In genomic region chr3:21936616-21937015, GRCm38 (mm10) we compare ENCODE assay signal across 8 mouse cellular contexts.
DNase-seq lines count a peak whose midpoint lies in the region; ATAC-seq and TF ChIP-seq lines count a peak whose summit lies in the region.

No protein-coding gene starts in this region.

- peak; percentile 1; the same call in 1 of the 2 replicates for ATAC-seq in kidney, postnatal 0 days (replicated peaks; ENCODE audit: low FRiP score, low read depth)
- peak; percentile 14 for ATAC-seq in forebrain, embryonic 15.5 days (replicated peaks)
- peak; percentile 19 for ATAC-seq in liver, embryonic 11.5 days (replicated peaks; ENCODE audit: low FRiP score)
- no peak; the same call in 1 of the 2 replicates for ATAC-seq in stomach, embryonic 14.5 days (ENCODE audit: insufficient number of reproducible peaks, insufficient read depth, low FRiP score, low read depth)

- 31% methylated on average over 8 of the region's 8 CpGs for WGBS in kidney, postnatal 0 days
- 13% methylated on average over 8 of the region's 8 CpGs for WGBS in forebrain, embryonic 15.5 days
- 26% methylated on average over 8 of the region's 8 CpGs for WGBS in liver, embryonic 11.5 days
- WGBS in stomach, embryonic 14.5 days = 20% methylated on average over 8 of the region's 8 CpGs

- H3K4me1 ChIP-seq in kidney, postnatal 0 days (replicated peaks; ENCODE audit: insufficient read depth, low read length) = peaks cover 16% of the 10 kb centered on the region
- peaks cover 11% of the 10 kb centered on the region; the same call in 1 of the 2 replicates for H3K4me1 ChIP-seq in cortical plate, adult 2 months (ENCODE audit: control insufficient read depth, insufficient read depth, low read length)
- peaks cover 43% of the 10 kb centered on the region for H3K4me1 ChIP-seq in forebrain, embryonic 15.5 days
- H3K4me1 ChIP-seq in liver, embryonic 11.5 days (replicated peaks; ENCODE audit: control insufficient read depth, insufficient read depth, low read length) = peaks cover 14% of the 10 kb centered on the region
- H3K4me1 ChIP-seq in stomach, embryonic 14.5 days (ENCODE audit: control insufficient read depth, insufficient read depth, low read length) = peaks cover 31% of the 10 kb centered on the region

- H3K4me3 ChIP-seq in kidney, postnatal 0 days (replicated peaks; ENCODE audit: low read depth, low read length) = no peak overlapping the region
- no peak overlapping the region; the same call in 1 of the 2 replicates for H3K4me3 ChIP-seq in cortical plate, adult 2 months (ENCODE audit: insufficient read depth, low read length)
- H3K4me3 ChIP-seq in forebrain, embryonic 15.5 days = no peak overlapping the region
- H3K4me3 ChIP-seq in liver, embryonic 11.5 days (ENCODE audit: low read depth, low read length) = peak overlapping the region; percentile 47; the same call in 1 of the 2 replicates
- H3K4me3 ChIP-seq in stomach, embryonic 14.5 days (ENCODE audit: low read depth, low read length) = no peak overlapping the region

- no peak overlapping the region for H3K9ac ChIP-seq in kidney, postnatal 0 days (ENCODE audit: low read depth, low read length)
- no peak overlapping the region for H3K9ac ChIP-seq in forebrain, embryonic 15.5 days (replicated peaks)
- peak overlapping the region; percentile 51 for H3K9ac ChIP-seq in liver, embryonic 11.5 days (ENCODE audit: low read depth, low read length)
- H3K9ac ChIP-seq in stomach, embryonic 14.5 days (replicated peaks; ENCODE audit: low read depth, low read length) = no peak overlapping the region

- no peak for DNase-seq in kidney, postnatal 0 days (ENCODE audit: low spot score)
- DNase-seq in kidney, postnatal 14 days = no peak
- peak; percentile 37 for DNase-seq in liver, embryonic 11.5 days (ENCODE audit: low spot score)
- DNase-seq in right cerebral cortex, adult 2 months (ENCODE audit: low spot score in 2 of 2) = no peak
- DNase-seq in adrenal gland, adult 8-10 months = no peak

- peak overlapping the region; percentile 58 for H3K4me2 ChIP-seq in kidney, postnatal 0 days (ENCODE audit: low read length)
- peak overlapping the region; percentile 52; the same call in 1 of the 2 replicates for H3K4me2 ChIP-seq in forebrain, embryonic 15.5 days (replicated peaks)
- peak overlapping the region; percentile 76 for H3K4me2 ChIP-seq in liver, embryonic 11.5 days
- peak overlapping the region; percentile 49 for H3K4me2 ChIP-seq in stomach, embryonic 14.5 days (replicated peaks; ENCODE audit: low read depth, low read length)

- H3K9me3 ChIP-seq in kidney, postnatal 0 days (replicated peaks; ENCODE audit: low read length) = no peaks in the 10 kb centered on the region
- H3K9me3 ChIP-seq in forebrain, embryonic 15.5 days = no peaks in the 10 kb centered on the region
- no peaks in the 10 kb centered on the region for H3K9me3 ChIP-seq in liver, embryonic 11.5 days (ENCODE audit: control insufficient read depth, low read length)
- no peaks in the 10 kb centered on the region for H3K9me3 ChIP-seq in stomach, embryonic 14.5 days (ENCODE audit: control insufficient read depth, low read depth, low read length)

- H3K36me3 ChIP-seq in kidney, postnatal 0 days (ENCODE audit: insufficient read depth, low read length) = no peaks in the 10 kb centered on the region
- no peaks in the 10 kb centered on the region for H3K36me3 ChIP-seq in forebrain, embryonic 15.5 days
- no peaks in the 10 kb centered on the region for H3K36me3 ChIP-seq in liver, embryonic 11.5 days (ENCODE audit: control insufficient read depth, insufficient read depth, low read length)
- no peaks in the 10 kb centered on the region for H3K36me3 ChIP-seq in stomach, embryonic 14.5 days (ENCODE audit: control insufficient read depth, insufficient read depth, low read length)

- H3K27me3 ChIP-seq in kidney, postnatal 0 days (ENCODE audit: insufficient read depth, low read length) = no peaks in the 10 kb centered on the region
- H3K27me3 ChIP-seq in forebrain, embryonic 15.5 days = no peaks in the 10 kb centered on the region
- H3K27me3 ChIP-seq in liver, embryonic 11.5 days (replicated peaks; ENCODE audit: control insufficient read depth, insufficient read depth, low read length) = 0 out of 2 replicates have a peak, but pooled peaks cover 2% of the 10 kb centered on the region
- H3K27me3 ChIP-seq in stomach, embryonic 14.5 days (ENCODE audit: control insufficient read depth, insufficient read depth, low read length) = no peaks in the 10 kb centered on the region

- no peak for TF ChIP-seq CTCF in kidney, postnatal 0 days (IDR thresholded peaks at IDR 0.05; ENCODE audit: low read depth)
- no peak for TF ChIP-seq CTCF in cortical plate, adult 2 months (IDR thresholded peaks at IDR 0.05; ENCODE audit: extremely low read depth, insufficient read depth, low read length)

- no peak overlapping the region for H3K27ac ChIP-seq in kidney, postnatal 0 days
- 0 out of 2 replicates have a peak overlapping the region, but pooled peaks have one; percentile 21 for H3K27ac ChIP-seq in cortical plate, adult 2 months (ENCODE audit: insufficient read depth, low read length)
- peak overlapping the region; percentile 96 for H3K27ac ChIP-seq in forebrain, embryonic 15.5 days (replicated peaks)
- 0 out of 2 replicates have a peak overlapping the region, but pooled peaks have one; percentile 30 for H3K27ac ChIP-seq in liver, embryonic 11.5 days (ENCODE audit: low read depth, low read length)
- H3K27ac ChIP-seq in stomach, embryonic 14.5 days (ENCODE audit: low read length) = peak overlapping the region; percentile 33; the same call in 1 of the 2 replicates

- TF ChIP-seq POLR2A in cortical plate, adult 2 months (IDR thresholded peaks at IDR 0.05; ENCODE audit: extremely low read depth, insufficient read depth, low read length) = no peak
